Mouse (Mus musculus): ENCODE results near the gene Sem1. TPM values are rescaled to one million over a fixed set of nuclear protein-coding genes. Genes with fewer than 3 reads are reported as not detected.

Sem1 gene
- 335 and 460 TPM in 2 replicates for polyA plus RNA-seq (2015; fragmentation: Nextera tagmentation; extraction: Ambion mirVana)

GRCm38 (mm10) chr6:6578304-6579149 lies at the start of gene Sem1:
Gene Sem1 (minus strand): TSS chr6:6578663.

Data from adrenal gland, postnatal 0 days (tissue).